In genomic region chr2:32150924-32151659, GRCm38 (mm10) we compare ENCODE assay signal across 8 mouse cellular contexts. TPM values are rescaled to one million over a fixed set of nuclear protein-coding genes. Genes with fewer than 3 reads are reported as not detected.
A peak's percentile ranks its signal among the peaks of the same experiment; 100 is the strongest.
DNase-seq lines count a peak whose midpoint lies in the region; ATAC-seq and TF ChIP-seq lines count a peak whose summit lies in the region.

Gene Prrc2b (plus strand): TSS chr2:32151082.

- peak; percentile 39 for DNase-seq in kidney, adult 11 months
- DNase-seq in kidney, adult 8-10 months = no peak
- peak; percentile 78 to 84 for DNase-seq in cerebellum, postnatal 14 days
- peak; percentile 79 for DNase-seq in gastrocnemius, postnatal 14 days
- DNase-seq in limb, embryonic 14.5 days (ENCODE audit: low spot score) = no peak
- DNase-seq in midbrain, embryonic 14.5 days = peak; percentile 91
- peak; percentile 74 for DNase-seq in splenic B cell, adult 2 months (ENCODE audit: low read depth, low spot score)

- H3K9me3 ChIP-seq in limb, embryonic 14.5 days (ENCODE audit: control insufficient read depth, low read length) = no peaks in the 10 kb centered on the region
- no peaks in the 10 kb centered on the region for H3K9me3 ChIP-seq in midbrain, embryonic 14.5 days (ENCODE audit: control insufficient read depth, low read length)

- H3K9ac ChIP-seq in limb, embryonic 14.5 days (ENCODE audit: low read depth, low read length, severe bottlenecking) = peak within 1 kb of the TSS; percentile 99
- H3K9ac ChIP-seq in midbrain, embryonic 14.5 days (replicated peaks; ENCODE audit: low read length) = peak within 1 kb of the TSS; percentile 100

- H3K36me3 ChIP-seq in limb, embryonic 14.5 days (ENCODE audit: control insufficient read depth, insufficient read depth, low read length) = no peaks in the 10 kb centered on the region
- H3K36me3 ChIP-seq in midbrain, embryonic 14.5 days (ENCODE audit: control insufficient read depth, insufficient read depth, low read length) = no peaks in the 10 kb centered on the region
- H3K36me3 ChIP-seq in splenic B cell, adult 2 months (ENCODE audit: control insufficient read depth, insufficient read depth, low read length, poor library complexity, severe bottlenecking) = no peaks in the 10 kb centered on the region

- H3K4me3 ChIP-seq in limb, embryonic 14.5 days (replicated peaks; ENCODE audit: low read length) = peak within 1 kb of the TSS; percentile 79
- peak within 1 kb of the TSS; percentile 86 for H3K4me3 ChIP-seq in midbrain, embryonic 14.5 days (replicated peaks; ENCODE audit: low read depth, low read length)

- H3K27me3 ChIP-seq in limb, embryonic 14.5 days (ENCODE audit: control insufficient read depth, insufficient read depth, low read length) = no peaks in the 10 kb centered on the region
- H3K27me3 ChIP-seq in midbrain, embryonic 14.5 days (ENCODE audit: control insufficient read depth, insufficient read depth, low read length) = no peaks in the 10 kb centered on the region
- H3K27me3 ChIP-seq in splenic B cell, adult 2 months (ENCODE audit: control insufficient read depth, insufficient read depth, low read length, poor library complexity, severe bottlenecking) = no peaks in the 10 kb centered on the region

- H3K4me1 ChIP-seq in limb, embryonic 14.5 days (ENCODE audit: control insufficient read depth, insufficient read depth, low read length) = peaks cover 39% of the 10 kb centered on the region
- H3K4me1 ChIP-seq in midbrain, embryonic 14.5 days (ENCODE audit: control insufficient read depth, insufficient read depth, low read length) = peaks cover 47% of the 10 kb centered on the region

- peak within 1 kb of the TSS; percentile 96 for H3K4me2 ChIP-seq in limb, embryonic 14.5 days (replicated peaks; ENCODE audit: low read depth, low read length, severe bottlenecking)
- peak within 1 kb of the TSS; percentile 100 for H3K4me2 ChIP-seq in midbrain, embryonic 14.5 days (ENCODE audit: low read length)

- peak; percentile 30 for ATAC-seq in inflammation-experienced regulatory T-cells, adult 6 months
- ATAC-seq in limb, embryonic 14.5 days (ENCODE audit: low FRiP score, low read depth) = peak; percentile 77
- peak; percentile 80 for ATAC-seq in midbrain, embryonic 14.5 days (ENCODE audit: low FRiP score, low TSS enrichment)

- WGBS in limb, embryonic 14.5 days = under 1% methylated on average over 79 of the region's 117 CpGs
- under 1% methylated on average over 79 of the region's 117 CpGs for WGBS in midbrain, embryonic 14.5 days

- peak within 1 kb of the TSS; percentile 99 for H3K27ac ChIP-seq in limb, embryonic 14.5 days (replicated peaks; ENCODE audit: low read depth, low read length)
- peak within 1 kb of the TSS; percentile 99 for H3K27ac ChIP-seq in midbrain, embryonic 14.5 days (replicated peaks; ENCODE audit: low read depth, low read length)

- TF ChIP-seq POLR2A in limb, embryonic 14.5 days (IDR thresholded peaks at IDR 0.05; ENCODE audit: borderline replicate concordance, extremely low read depth, insufficient read depth, insufficient read length) = 0 out of 2 replicates have a peak, but pooled peaks have one; percentile 47

- intact Hi-C loops in gastrocnemius, postnatal 14 days (cut with DNase I; ENCODE audit: low total_unique reads) = loop anchor here (5.0 kb wide), 1 partner anchor 41 kb away; no protein-coding TSS in a partner anchor

RNA-seq across cellular contexts. Expression of gene Prrc2b, which starts in this region (rescaled TPM):
- total RNA-seq in gastrocnemius, postnatal 14 days (2021) = 10 to 100 TPM; 79.2 to 83.9 TPM
- 10 to 100 TPM; 33.6 to 40.3 (median 35.2) TPM for polyA plus RNA-seq in inflammation-experienced regulatory T-cells, adult 6 months (2017; shearing (Covaris generic))
- 74.6 and 92.4 TPM in 2 replicates for polyA plus RNA-seq in limb, embryonic 14.5 days (2012; rRNA removed)
- 78.2 and 78.3 TPM in 2 replicates for polyA plus RNA-seq in limb, embryonic 14.5 days (2014; fragmentation: Nextera tagmentation; extraction: Ambion mirVana)
- 121 and 141 TPM in 2 replicates for polyA plus RNA-seq in midbrain, embryonic 14.5 days (2014; fragmentation: Nextera tagmentation; extraction: Ambion mirVana)

Comparison
In these comparisons a context has a peak if more than half of its experiments do, and no peak if none do; other contexts are left out.
1. DNase-seq: peak in kidney, adult 11 months (single experiment), cerebellum, postnatal 14 days (2 of 2), gastrocnemius, postnatal 14 days (single experiment), midbrain, embryonic 14.5 days (single experiment) and splenic B cell, adult 2 months (single experiment); none in kidney, adult 8-10 months (0 of 2) and limb, embryonic 14.5 days (single experiment).
2. ATAC-seq: peak in every context shown above with its lines; median percentile 80 in midbrain, embryonic 14.5 days; 77 in limb, embryonic 14.5 days; 30 in inflammation-experienced regulatory T-cells, adult 6 months.